Mouse (Mus musculus) layer of hippocampus, adult 8-10 months (tissue): ENCODE data around the gene Smg1. TPM values are rescaled to one million over a fixed set of nuclear protein-coding genes. Genes with fewer than 3 reads are reported as not detected.

Experiments used
- DNase-seq, 2 experiments: peaks; one replicate each; pipeline ENCODE4 v3.0.0; 2022; ENCODE audit warnings: low spot score in 2 of 2
- total RNA-seq, 4 experiments: library from RNA; stranded (reverse); gene quantifications; 2 replicates each; pipeline ENCODE4 v1.2.4; 2022

Gene Smg1
- total RNA-seq, 4 experiments from 2014 or later = 67.7 to 109 (median 84.9) TPM

- DNase-seq = no peak
These were observed 132.3 kb downstream of the Smg1 start for GRCm38 (mm10) chr7:118111128-118111527.

- no peak for DNase-seq
These were observed 135.8 kb downstream of the Smg1 start for GRCm38 (mm10) chr7:118107671-118108070.

- no peak for DNase-seq
These were observed 138.9 kb downstream of the Smg1 start for GRCm38 (mm10) chr7:118104458-118105052.

- no peak for DNase-seq
These were observed 139.7 kb downstream of the Smg1 start for GRCm38 (mm10) chr7:118103462-118104379.

GRCm38 (mm10) chr7:118102678-118103461, 140.6 kb downstream of the Smg1 start:
- DNase-seq = no peak

- peak in 1 of 2 experiments; percentile 38 for DNase-seq
These were observed 141.2 kb downstream of the Smg1 start for GRCm38 (mm10) chr7:118102231-118102630.

DNA sequence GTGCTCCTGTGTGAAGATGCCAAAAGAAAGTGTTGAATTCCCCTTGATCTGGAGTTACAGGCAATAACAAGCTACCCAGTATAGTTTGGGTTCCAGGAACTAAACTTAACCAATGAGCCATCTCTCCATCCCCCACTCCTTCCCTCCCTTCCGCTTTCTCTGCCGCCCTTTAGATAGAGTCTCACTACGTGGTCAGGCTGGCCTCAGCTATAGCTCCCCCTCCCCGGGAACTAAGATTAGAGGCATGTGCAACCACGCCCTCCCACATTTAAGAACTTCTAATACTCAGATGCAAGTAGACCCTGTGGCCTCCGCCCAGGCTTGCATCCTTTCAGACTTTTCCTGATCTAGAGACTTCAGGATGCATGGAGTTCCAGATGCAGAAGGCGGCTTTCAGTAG, 145.9 kb downstream of the Smg1 start:
- no peak for DNase-seq

Other genes with a start within 250 kb of the Smg1 start
- 100 to 1,000 TPM; 348 to 468 (median 426) TPM for gene Rps15a, start 127.5 kb downstream of the Smg1 start, total RNA-seq
- 100 to 1,000 TPM; 272 to 300 (median 282) TPM for gene Arl6ip1, start 114.0 kb downstream of the Smg1 start, total RNA-seq
- gene Syt17, start 204.6 kb upstream of the Smg1 start, total RNA-seq = 10 to 100 TPM; 61.5 to 90.0 (median 76.4) TPM
- 1 to 10 TPM; 3.4 to 7.7 (median 4.9) TPM for gene Itpripl2, start 248.3 kb upstream of the Smg1 start, total RNA-seq